Mouse (Mus musculus): ENCODE measurements around the gene Calhm1. TPM values are rescaled to one million over a fixed set of nuclear protein-coding genes. Genes with fewer than 3 reads are reported as not detected.
"Not testable (repeated sequence)": the region's sequence is repeated elsewhere in the genome, so short reads cannot be mapped to it uniquely, and the experiment has no call there.

The Calhm1 gene
- polyA plus RNA-seq, 1 experiment = not detected

GRCm38 (mm10) chr19:47149854-47150253 lies 5.8 kb upstream of the Calhm1 start:
- TF ChIP-seq EP300 (IDR thresholded peaks at IDR 0.05; ENCODE audit: insufficient read depth, low read depth, low read length) (peak; percentile 84), POLR2A (IDR thresholded peaks at IDR 0.05; ENCODE audit: insufficient read depth, low read length) (no peak), CTCF (IDR thresholded peaks at IDR 0.05; ENCODE audit: low read depth, low read length) (no peak)
- no peaks in the 10 kb centered on the region for H3K27me3 ChIP-seq (ENCODE audit: control insufficient read depth, insufficient read depth, low read length, poor library complexity, severe bottlenecking)
- no peaks in the 10 kb centered on the region for H3K36me3 ChIP-seq (ENCODE audit: control insufficient read depth, insufficient read depth, low read length, poor library complexity, severe bottlenecking)
- H3K9me3 ChIP-seq (replicated peaks; ENCODE audit: control insufficient read depth, insufficient read depth, low read length, poor library complexity, severe bottlenecking) = no peaks in the 10 kb centered on the region
- H3K4me3 ChIP-seq (ENCODE audit: low read depth, low read length) = no peak overlapping the region
- no peak overlapping the region for H3K27ac ChIP-seq (ENCODE audit: insufficient read depth, low read length)
- H3K9ac ChIP-seq (ENCODE audit: low read depth, poor library complexity, severe bottlenecking) = no peak overlapping the region
- H3K4me1 ChIP-seq (ENCODE audit: control insufficient read depth, insufficient read depth, low read length) = peaks cover 2% of the 10 kb centered on the region

GRCm38 (mm10) chr19:47148267-47148847 lies 4.3 kb upstream of the Calhm1 start:
- peaks cover 2% of the 10 kb centered on the region for H3K4me1 ChIP-seq (ENCODE audit: control insufficient read depth, insufficient read depth, low read length)
- TF ChIP-seq POLR2A (IDR thresholded peaks at IDR 0.05; ENCODE audit: insufficient read depth, low read length) = no peak
- no peak for TF ChIP-seq EP300 (IDR thresholded peaks at IDR 0.05; ENCODE audit: insufficient read depth, low read depth, low read length)
- no peak for TF ChIP-seq CTCF (IDR thresholded peaks at IDR 0.05; ENCODE audit: low read depth, low read length)
- H3K36me3 ChIP-seq (ENCODE audit: control insufficient read depth, insufficient read depth, low read length, poor library complexity, severe bottlenecking) = no peaks in the 10 kb centered on the region
- no peak overlapping the region for H3K9ac ChIP-seq (ENCODE audit: low read depth, poor library complexity, severe bottlenecking)
- no peak overlapping the region for H3K4me3 ChIP-seq (ENCODE audit: low read depth, low read length)
- H3K27me3 ChIP-seq (ENCODE audit: control insufficient read depth, insufficient read depth, low read length, poor library complexity, severe bottlenecking) = no peaks in the 10 kb centered on the region
- H3K27ac ChIP-seq (ENCODE audit: insufficient read depth, low read length) = no peak overlapping the region
- H3K9me3 ChIP-seq (replicated peaks; ENCODE audit: control insufficient read depth, insufficient read depth, low read length, poor library complexity, severe bottlenecking) = no peaks in the 10 kb centered on the region

GRCm38 (mm10) chr19:47142438-47142837 lies 1.6 kb downstream of the Calhm1 start:
- no peak overlapping the region for H3K9ac ChIP-seq (ENCODE audit: low read depth, poor library complexity, severe bottlenecking)
- no peak overlapping the region for H3K27ac ChIP-seq (ENCODE audit: insufficient read depth, low read length)
- H3K36me3 ChIP-seq (ENCODE audit: control insufficient read depth, insufficient read depth, low read length, poor library complexity, severe bottlenecking) = no peaks in the 10 kb centered on the region
- TF ChIP-seq POLR2A (IDR thresholded peaks at IDR 0.05; ENCODE audit: insufficient read depth, low read length) = no peak
- no peak for TF ChIP-seq CTCF (IDR thresholded peaks at IDR 0.05; ENCODE audit: low read depth, low read length)
- TF ChIP-seq EP300 (IDR thresholded peaks at IDR 0.05; ENCODE audit: insufficient read depth, low read depth, low read length) = no peak
- H3K9me3 ChIP-seq (replicated peaks; ENCODE audit: control insufficient read depth, insufficient read depth, low read length, poor library complexity, severe bottlenecking) = no peaks in the 10 kb centered on the region
- peaks cover 8% of the 10 kb centered on the region for H3K4me1 ChIP-seq (ENCODE audit: control insufficient read depth, insufficient read depth, low read length)
- H3K27me3 ChIP-seq (ENCODE audit: control insufficient read depth, insufficient read depth, low read length, poor library complexity, severe bottlenecking) = no peaks in the 10 kb centered on the region
- H3K4me3 ChIP-seq (ENCODE audit: low read depth, low read length) = no peak overlapping the region

- not testable (repeated sequence) for H3K4me3 ChIP-seq (ENCODE audit: low read depth, low read length); H3K36me3 ChIP-seq (ENCODE audit: control insufficient read depth, insufficient read depth, low read length, poor library complexity, severe bottlenecking); H3K27me3 ChIP-seq (ENCODE audit: control insufficient read depth, insufficient read depth, low read length, poor library complexity, severe bottlenecking); H3K9me3 ChIP-seq (replicated peaks; ENCODE audit: control insufficient read depth, insufficient read depth, low read length, poor library complexity, severe bottlenecking); H3K27ac ChIP-seq (ENCODE audit: insufficient read depth, low read length); H3K9ac ChIP-seq (ENCODE audit: low read depth, poor library complexity, severe bottlenecking)
- H3K4me1 ChIP-seq (ENCODE audit: control insufficient read depth, insufficient read depth, low read length) = peaks cover 13% of the 10 kb centered on the region
Observed at GRCm38 (mm10) chr19:47139611-47140010, 4.4 kb downstream of the Calhm1 start.

GRCm38 (mm10) chr19:47137771-47138421 lies 6.2 kb downstream of the Calhm1 start, which contains the start of gene Calhm2:
Calhm2 (minus strand) TSS chr19:47138294.
- Histone ChIP-seq H3K36me3 (ENCODE audit: control insufficient read depth, insufficient read depth, low read length, poor library complexity, severe bottlenecking) (no peaks in the 10 kb centered on the region), H3K4me1 (ENCODE audit: control insufficient read depth, insufficient read depth, low read length) (peaks cover 13% of the 10 kb centered on the region), H3K27ac (ENCODE audit: insufficient read depth, low read length) (0 out of 2 replicates have a peak within 1 kb of the TSS, but pooled peaks have one; percentile 3)

GRCm38 (mm10) chr19:47137051-47137581 lies 6.9 kb downstream of the Calhm1 start:
- Histone ChIP-seq H3K27ac (ENCODE audit: insufficient read depth, low read length) (0 out of 2 replicates have a peak overlapping the region, but pooled peaks have one; percentile 3), H3K27me3 (ENCODE audit: control insufficient read depth, insufficient read depth, low read length, poor library complexity, severe bottlenecking) (no peaks in the 10 kb centered on the region), H3K36me3 (ENCODE audit: control insufficient read depth, insufficient read depth, low read length, poor library complexity, severe bottlenecking) (no peaks in the 10 kb centered on the region), H3K4me1 (ENCODE audit: control insufficient read depth, insufficient read depth, low read length) (peaks cover 13% of the 10 kb centered on the region), H3K4me3 (ENCODE audit: low read depth, low read length) (0 out of 2 replicates have a peak overlapping the region, but pooled peaks have one; percentile 18), H3K9me3 (replicated peaks; ENCODE audit: control insufficient read depth, insufficient read depth, low read length, poor library complexity, severe bottlenecking) (no peaks in the 10 kb centered on the region), H3K9ac (ENCODE audit: low read depth, poor library complexity, severe bottlenecking) (peak overlapping the region; percentile 43)
- TF ChIP-seq EP300 (IDR thresholded peaks at IDR 0.05; ENCODE audit: insufficient read depth, low read depth, low read length) = peak; percentile 60; the same call in 1 of the 2 replicates
- TF ChIP-seq POLR2A (IDR thresholded peaks at IDR 0.05; ENCODE audit: insufficient read depth, low read length) = no peak
- no peak for TF ChIP-seq CTCF (IDR thresholded peaks at IDR 0.05; ENCODE audit: low read depth, low read length)

More at GRCm38 (mm10) chr19:47137771-47138421, 6.2 kb downstream of the Calhm1 start, which contains the start of gene Calhm2:
- Histone ChIP-seq H3K4me3 (ENCODE audit: low read depth, low read length) (peak within 1 kb of the TSS; percentile 18), H3K9me3 (replicated peaks; ENCODE audit: control insufficient read depth, insufficient read depth, low read length, poor library complexity, severe bottlenecking) (no peaks in the 10 kb centered on the region), H3K9ac (ENCODE audit: low read depth, poor library complexity, severe bottlenecking) (peak within 1 kb of the TSS; percentile 43), H3K27me3 (ENCODE audit: control insufficient read depth, insufficient read depth, low read length, poor library complexity, severe bottlenecking) (no peaks in the 10 kb centered on the region)
- TF ChIP-seq POLR2A (IDR thresholded peaks at IDR 0.05; ENCODE audit: insufficient read depth, low read length) (no peak), EP300 (IDR thresholded peaks at IDR 0.05; ENCODE audit: insufficient read depth, low read depth, low read length) (no peak), CTCF (IDR thresholded peaks at IDR 0.05; ENCODE audit: low read depth, low read length) (no peak)

All from ES-Bruce4 (cell line).